Mouse (Mus musculus): ENCODE results near the gene Eif5a. TPM values are rescaled to one million over a fixed set of nuclear protein-coding genes. Genes with fewer than 3 reads are reported as not detected.

Eif5a gene
- total and polyA plus RNA-seq, 3 experiments: 1,419 to 3,314 (median 2,729) TPM

- H3K4me2 ChIP-seq (ENCODE audit: insufficient read depth, low read depth, poor library complexity, severe bottlenecking): peak overlapping the region; percentile 81
- peaks cover 20% of the 10 kb centered on the region for H3K79me2 ChIP-seq (replicated peaks; ENCODE audit: control insufficient read depth, extremely low read depth, insufficient read depth, poor library complexity, severe bottlenecking)
- H3K36me3 ChIP-seq (replicated peaks in 1 of 2; ENCODE audit: control insufficient read depth in 1 of 2, insufficient read depth in 1 of 2, low read length in 1 of 2): peaks cover 83 to 92% of the 10 kb centered on the region in 2 experiments
- peak overlapping the region; percentile 67 to 91 (median 79) for H3K4me3 ChIP-seq (replicated peaks in 1 of 3; ENCODE audit: low read depth in 2 of 3, low read length in 2 of 3, poor library complexity in 1 of 3)
- no peaks in the 10 kb centered on the region for H3K27me3 ChIP-seq (replicated peaks)
- no peak for TF ChIP-seq JUND (conservative IDR thresholded peaks at IDR 0.05; ENCODE audit: low read depth, low read length)
- TF ChIP-seq E2F4 (IDR thresholded peaks at IDR 0.05; ENCODE audit: insufficient replicate concordance, low read depth, low read length): no peak
- no peak for TF ChIP-seq USF1 (IDR thresholded peaks at IDR 0.05; ENCODE audit: low read depth, low read length)
- TF ChIP-seq IRF4 (IDR thresholded peaks at IDR 0.05; ENCODE audit: low read depth, low read length): no peak
- TF ChIP-seq ZKSCAN1 (IDR thresholded peaks at IDR 0.05; ENCODE audit: borderline replicate concordance, low read depth, low read length): no peak
- dilution Hi-C loops (cut with MboI; ENCODE audit: extremely low pct_ligation_motif_present, extremely low pct_unique_long_range_greater_than_20kb, low sequenced_read_pairs): no loop called here
- peaks cover 19 to 46% of the 10 kb centered on the region in 2 experiments for H3K4me1 ChIP-seq (ENCODE audit: control insufficient read depth in 1 of 2, insufficient read depth in 2 of 2)
- DNase-seq (ENCODE audit: extremely low read depth): no peak
- H3K9me3 ChIP-seq (replicated peaks; ENCODE audit: low read length): no peaks in the 10 kb centered on the region
- no peak overlapping the region for H3K27ac ChIP-seq (ENCODE audit: insufficient read depth, low read depth)
- in situ Hi-C loops (cut with MboI; ENCODE audit: low pct_ligation_motif_present, low pct_unique_long_range_greater_than_20kb, low sequenced_read_pairs): no loop called here
- H3K9ac ChIP-seq (ENCODE audit: insufficient read depth, low read depth): peak overlapping the region; percentile 71
Observed at GRCm38 (mm10) chr11:69912716-69913530, 8.8 kb downstream of the Eif5a start.

GRCm38 (mm10) chr11:69911701-69912100, 10.1 kb downstream of the Eif5a start:
- Histone ChIP-seq H3K27ac (ENCODE audit: insufficient read depth, low read depth) (no peak overlapping the region), H3K4me3 (replicated peaks in 1 of 3; ENCODE audit: low read depth in 2 of 3, low read length in 2 of 3, poor library complexity in 1 of 3) (no peak overlapping the region), H3K36me3 (replicated peaks in 1 of 2; ENCODE audit: control insufficient read depth in 1 of 2, insufficient read depth in 1 of 2, low read length in 1 of 2) (peaks cover 83 to 94% of the 10 kb centered on the region in 2 experiments), H3K9me3 (replicated peaks; ENCODE audit: low read length) (no peaks in the 10 kb centered on the region), H3K27me3 (replicated peaks) (no peaks in the 10 kb centered on the region), H3K9ac (ENCODE audit: insufficient read depth, low read depth) (no peak overlapping the region), H3K79me2 (replicated peaks; ENCODE audit: control insufficient read depth, extremely low read depth, insufficient read depth, poor library complexity, severe bottlenecking) (peaks cover 8% of the 10 kb centered on the region), H3K4me1 (ENCODE audit: control insufficient read depth in 1 of 2, insufficient read depth in 2 of 2) (peaks cover 14 to 34% of the 10 kb centered on the region in 2 experiments; a peak in 3 of 4 replicates), H3K4me2 (ENCODE audit: insufficient read depth, low read depth, poor library complexity, severe bottlenecking) (no peak overlapping the region)
- in situ Hi-C loops (cut with MboI; ENCODE audit: low pct_ligation_motif_present, low pct_unique_long_range_greater_than_20kb, low sequenced_read_pairs): no loop called here
- no peak for TF ChIP-seq RCOR1 (conservative IDR thresholded peaks at IDR 0.05; ENCODE audit: low read depth, low read length)
- no peak for TF ChIP-seq POLR2A (IDR thresholded peaks at IDR 0.05; ENCODE audit: low read depth, low read length)
- TF ChIP-seq POLR2AphosphoS2 (IDR thresholded peaks at IDR 0.05; ENCODE audit: low read depth, low read length): no peak
- TF ChIP-seq USF2 (conservative IDR thresholded peaks at IDR 0.05; ENCODE audit: low read depth, low read length): no peak
- TF ChIP-seq UBTF (IDR thresholded peaks at IDR 0.05; ENCODE audit: low read depth, low read length): no peak
- TF ChIP-seq ZC3H11A (IDR thresholded peaks at IDR 0.05; ENCODE audit: low read depth, low read length): no peak
- no peak for TF ChIP-seq KAT2A (IDR thresholded peaks at IDR 0.05; ENCODE audit: insufficient replicate concordance, low read length)
- TF ChIP-seq ZMIZ1 (IDR thresholded peaks at IDR 0.05; ENCODE audit: low read depth, low read length): no peak
- no peak for TF ChIP-seq USF1 (IDR thresholded peaks at IDR 0.05; ENCODE audit: low read depth, low read length)
- no peak for TF ChIP-seq CTCF (conservative IDR thresholded peaks at IDR 0.05 in 1 of 2, IDR thresholded peaks at IDR 0.05 in 1 of 2; ENCODE audit: low read depth in 2 of 2, low read length in 2 of 2)
- no peak for TF ChIP-seq MYC (IDR thresholded peaks at IDR 0.05; ENCODE audit: low read depth, low read length)
- no peak for TF ChIP-seq MAFK (IDR thresholded peaks at IDR 0.05; ENCODE audit: insufficient replicate concordance, low read length)
- TF ChIP-seq TCF12 (IDR thresholded peaks at IDR 0.05; ENCODE audit: low read depth, low read length): no peak
- no peak for TF ChIP-seq EP300 (IDR thresholded peaks at IDR 0.05; ENCODE audit: low read length)
- TF ChIP-seq CHD2 (IDR thresholded peaks at IDR 0.05; ENCODE audit: low read length): no peak
- TF ChIP-seq MXI1 (IDR thresholded peaks at IDR 0.05; ENCODE audit: low read depth, low read length): no peak
- no peak for TF ChIP-seq SMC3 (IDR thresholded peaks at IDR 0.05; ENCODE audit: low read depth, low read length)
- no peak for TF ChIP-seq RAD21 (IDR thresholded peaks at IDR 0.05; ENCODE audit: low read depth, low read length)
- no peak for TF ChIP-seq NRF1 (IDR thresholded peaks at IDR 0.05; ENCODE audit: low read depth, low read length)
- no peak for TF ChIP-seq JUND (conservative IDR thresholded peaks at IDR 0.05; ENCODE audit: low read depth, low read length)
- no peak for DNase-seq (ENCODE audit: extremely low read depth)
- dilution Hi-C loops (cut with MboI; ENCODE audit: extremely low pct_ligation_motif_present, extremely low pct_unique_long_range_greater_than_20kb, low sequenced_read_pairs): no loop called here
